In the genomic region with DNA sequence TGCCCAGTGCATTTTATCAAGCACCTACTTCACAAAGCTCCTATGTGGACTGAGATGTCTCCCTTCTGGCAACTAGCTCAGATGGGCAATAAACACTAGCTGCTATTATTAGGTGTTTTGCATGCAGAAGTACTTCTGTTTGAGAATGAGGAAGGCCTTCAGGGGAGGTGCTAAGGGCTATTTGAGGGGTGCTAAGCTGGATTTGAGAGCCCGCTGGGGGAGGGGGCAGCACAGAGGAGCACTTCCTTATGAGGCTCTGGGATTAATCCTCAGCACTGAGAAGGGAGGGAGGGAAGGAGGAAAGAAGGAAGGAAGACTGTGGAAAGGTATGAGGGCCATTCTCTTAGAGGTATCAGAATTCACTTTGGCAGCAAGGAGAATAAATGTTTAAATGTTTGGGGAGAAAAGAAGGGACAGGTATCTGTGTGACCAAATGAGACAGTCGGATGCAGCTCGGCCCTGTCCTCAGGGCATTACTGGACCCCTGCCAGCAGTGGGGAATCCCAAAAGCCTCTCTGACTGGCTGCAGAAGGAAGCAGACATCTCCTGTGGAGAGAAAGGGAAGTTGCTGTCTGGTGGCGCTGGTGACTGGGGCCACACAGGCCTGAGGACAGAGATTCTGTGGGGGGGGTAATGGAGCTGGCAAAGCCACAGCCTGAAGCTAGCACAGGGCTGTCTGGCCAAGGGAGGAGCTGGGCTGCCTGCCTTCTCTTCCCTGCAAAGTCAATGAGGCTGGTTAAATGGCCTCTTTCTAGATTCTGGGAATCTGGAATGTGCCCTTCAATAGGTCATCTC, we compare ENCODE assay signal across 8 mouse cellular contexts. TPM values are rescaled to one million over a fixed set of nuclear protein-coding genes. Genes with fewer than 3 reads are reported as not detected.
A peak's percentile ranks its signal among the peaks of the same experiment; 100 is the strongest.
DNase-seq lines count a peak whose midpoint lies in the region; ATAC-seq and TF ChIP-seq lines count a peak whose summit lies in the region.

No protein-coding gene starts in this region.

- no peaks in the 10 kb centered on the region; the same call in 1 of the 2 replicates for H3K4me1 ChIP-seq in kidney, embryonic 14.5 days (ENCODE audit: control insufficient read depth, insufficient read depth, low read length)
- 0 out of 2 replicates have a peak, but pooled peaks cover 6% of the 10 kb centered on the region for H3K4me1 ChIP-seq in embryonic fibroblast, embryonic 13.5 days (ENCODE audit: control insufficient read depth, insufficient read depth, low read length)
- peaks cover 16% of the 10 kb centered on the region for H3K4me1 ChIP-seq in liver, adult 2 months (ENCODE audit: control insufficient read depth, insufficient read depth, low read length)
- peaks cover 20% of the 10 kb centered on the region for H3K4me1 ChIP-seq in neural tube, embryonic 13.5 days (replicated peaks)

- no peak overlapping the region for H3K27ac ChIP-seq in kidney, embryonic 14.5 days (ENCODE audit: low read depth, low read length)
- 0 out of 2 replicates have a peak overlapping the region, but pooled peaks have one; percentile 5 for H3K27ac ChIP-seq in embryonic fibroblast, embryonic 13.5 days (ENCODE audit: insufficient read depth, low read length)
- peak overlapping the region; percentile 50 for H3K27ac ChIP-seq in liver, adult 2 months (replicated peaks; ENCODE audit: insufficient read depth, low read depth, low read length)
- peak overlapping the region; percentile 49 for H3K27ac ChIP-seq in neural tube, embryonic 13.5 days (replicated peaks)

- no peak overlapping the region for H3K4me3 ChIP-seq in kidney, embryonic 14.5 days (ENCODE audit: low read length)
- H3K4me3 ChIP-seq in embryonic fibroblast, embryonic 13.5 days (ENCODE audit: insufficient read depth, low read length), result no peak overlapping the region
- H3K4me3 ChIP-seq in liver, adult 2 months (ENCODE audit: insufficient read depth, low read depth, low read length), result no peak overlapping the region
- H3K4me3 ChIP-seq in neural tube, embryonic 13.5 days, result no peak overlapping the region

- H3K27me3 ChIP-seq in kidney, embryonic 14.5 days (ENCODE audit: control insufficient read depth, insufficient read depth, low read length), result no peaks in the 10 kb centered on the region
- no peaks in the 10 kb centered on the region for H3K27me3 ChIP-seq in liver, adult 2 months (ENCODE audit: control insufficient read depth, insufficient read depth, low read length)
- no peaks in the 10 kb centered on the region for H3K27me3 ChIP-seq in neural tube, embryonic 13.5 days

- ATAC-seq in kidney, embryonic 14.5 days (ENCODE audit: low FRiP score, low TSS enrichment), result no peak
- peak; percentile 90 to 92 for ATAC-seq in hematopoietic stem cell, adult 5-6 weeks (replicated peaks in 1 of 2; ENCODE audit: insufficient read depth in 1 of 2, low FRiP score in 2 of 2, low TSS enrichment in 1 of 2, low read depth in 1 of 2, poor library complexity in 2 of 2, severe bottlenecking in 2 of 2)
- no peak for ATAC-seq in neural tube, embryonic 13.5 days (ENCODE audit: low read depth)

- H3K79me2 ChIP-seq in liver, adult 2 months (ENCODE audit: control insufficient read depth, insufficient read depth, low read length), result no peaks in the 10 kb centered on the region

- H3K4me2 ChIP-seq in kidney, embryonic 14.5 days (replicated peaks; ENCODE audit: low read depth, low read length), result no peak overlapping the region
- H3K4me2 ChIP-seq in neural tube, embryonic 13.5 days, result no peak overlapping the region

- TF ChIP-seq CTCF in embryonic fibroblast, embryonic 13.5 days (IDR thresholded peaks at IDR 0.05; ENCODE audit: borderline replicate concordance, insufficient read depth, low read length), result no peak
- TF ChIP-seq CTCF in liver, adult 2 months (IDR thresholded peaks at IDR 0.05; ENCODE audit: low read depth, low read length), result no peak

- no peak for TF ChIP-seq POLR2A in embryonic fibroblast, embryonic 13.5 days (IDR thresholded peaks at IDR 0.05; ENCODE audit: low read depth, low read length)
- no peak for TF ChIP-seq POLR2A in liver, adult 2 months (IDR thresholded peaks at IDR 0.05; ENCODE audit: extremely low read depth, insufficient read depth, low read length)

- H3K9ac ChIP-seq in kidney, embryonic 14.5 days (ENCODE audit: low read depth, low read length), result no peak overlapping the region
- H3K9ac ChIP-seq in liver, adult 2 months (ENCODE audit: low read depth, low read length), result no peak overlapping the region
- H3K9ac ChIP-seq in neural tube, embryonic 13.5 days, result no peak overlapping the region; the same call in 1 of the 2 replicates

- no peaks in the 10 kb centered on the region for H3K36me3 ChIP-seq in kidney, embryonic 14.5 days (ENCODE audit: control insufficient read depth, insufficient read depth, low read length)
- H3K36me3 ChIP-seq in liver, adult 2 months (ENCODE audit: control insufficient read depth, insufficient read depth, low read length), result no peaks in the 10 kb centered on the region
- H3K36me3 ChIP-seq in neural tube, embryonic 13.5 days, result no peaks in the 10 kb centered on the region

- H3K9me3 ChIP-seq in kidney, embryonic 14.5 days (ENCODE audit: control insufficient read depth, low read length), result no peaks in the 10 kb centered on the region
- H3K9me3 ChIP-seq in neural tube, embryonic 13.5 days, result no peaks in the 10 kb centered on the region

- 38% methylated on average over 4 of the region's 4 CpGs for WGBS in kidney, embryonic 14.5 days
- 29% methylated on average over 4 of the region's 4 CpGs for WGBS in liver, adult 2 months
- WGBS in neural tube, embryonic 13.5 days, result 22% methylated on average over 4 of the region's 4 CpGs

- peak; percentile 36 for DNase-seq in kidney, adult 11 months
- DNase-seq in Muller cell, postnatal 12 days (ENCODE audit: inconsistent ontology term), result peak; percentile 79
- DNase-seq in liver, adult 2 months (ENCODE audit: extremely low read depth, low read depth, low spot score), result peak; percentile 46
- DNase-seq in yolk sac, embryonic 10.5 days (ENCODE audit: low spot score), result no peak

RNA-seq across cellular contexts. Expression of gene Ptp4a2, which starts 28.9 kb away (rescaled TPM):
- polyA plus RNA-seq in kidney, embryonic 14.5 days (2014; fragmentation: Nextera tagmentation; extraction: Ambion mirVana), result 253 and 276 TPM in 2 replicates
- polyA plus RNA-seq in embryonic fibroblast, embryonic 13.5 days (2011; ENCODE audit: insufficient read length, low read depth, missing spikeins), result 501 and 598 TPM in 2 replicates
- 413 and 530 TPM in 2 replicates for total RNA-seq in hematopoietic stem cell, adult 5-6 weeks (2017)
- 58.4 and 63.4 TPM in 2 replicates for total RNA-seq in liver, adult 2 months (2014; rRNA removed)
- polyA plus RNA-seq in liver, adult 2 months (2012; rRNA removed), result 41.1 and 49.5 TPM in 2 replicates
- polyA plus RNA-seq in neural tube, embryonic 13.5 days (2015; fragmentation: Nextera tagmentation; extraction: Ambion mirVana), result 288 and 293 TPM in 2 replicates

RNA-seq across cellular contexts. Expression of gene Khdrbs1, which starts 40.0 kb away (rescaled TPM):
- polyA plus RNA-seq in kidney, embryonic 14.5 days (2014; fragmentation: Nextera tagmentation; extraction: Ambion mirVana), result 100 and 131 TPM in 2 replicates
- polyA plus RNA-seq in embryonic fibroblast, embryonic 13.5 days (2011; ENCODE audit: insufficient read length, low read depth, missing spikeins), result 113 and 146 TPM in 2 replicates
- 92.1 and 122 TPM in 2 replicates for total RNA-seq in hematopoietic stem cell, adult 5-6 weeks (2017)
- 12.2 and 12.3 TPM in 2 replicates for total RNA-seq in liver, adult 2 months (2014; rRNA removed)
- polyA plus RNA-seq in liver, adult 2 months (2012; rRNA removed), result 6.9 and 7.9 TPM in 2 replicates
- polyA plus RNA-seq in neural tube, embryonic 13.5 days (2015; fragmentation: Nextera tagmentation; extraction: Ambion mirVana), result 150 and 165 TPM in 2 replicates

Comparison
In these comparisons a context has a peak if more than half of its experiments do, and no peak if none do; other contexts are left out.
1. ATAC-seq: peak in hematopoietic stem cell, adult 5-6 weeks (2 of 2); none in kidney, embryonic 14.5 days (single experiment) and neural tube, embryonic 13.5 days (single experiment).
2. RNA of gene Khdrbs1, which starts 40.0 kb away (polyA plus RNA-seq): 150 to 165 TPM in neural tube, embryonic 13.5 days, 113 to 146 TPM in embryonic fibroblast, embryonic 13.5 days and 100 to 131 TPM in kidney, embryonic 14.5 days; 6.9 to 7.9 TPM in liver, adult 2 months; every median in the first group is over 10 times any median in the second.